Mouse (Mus musculus) adrenal gland, postnatal 4 days (tissue): Measurements from ENCODE around the gene Ephx3. TPM values are rescaled to one million over a fixed set of nuclear protein-coding genes. Genes with fewer than 3 reads are reported as not detected.

Experiments
- DNase-seq, 2 experiments: peaks; one replicate each; pipeline ENCODE4 v3.0.0; 2021 to 2022; ENCODE audit warnings: low spot score in 2 of 2, mixed read lengths in 2 of 2
- total RNA-seq, 2 experiments: library from RNA; stranded (reverse); gene quantifications; 2 replicates each; pipeline ENCODE4 v1.2.3; 2021

Ephx3 gene
- total RNA-seq, 2 experiments from 2014 or later, result 0.28 TPM; not detected in 1

- DNase-seq, result no peak
Measured at GRCm38 (mm10) chr17:32176919-32177318, 12.4 kb downstream of the Ephx3 start.

DNA sequence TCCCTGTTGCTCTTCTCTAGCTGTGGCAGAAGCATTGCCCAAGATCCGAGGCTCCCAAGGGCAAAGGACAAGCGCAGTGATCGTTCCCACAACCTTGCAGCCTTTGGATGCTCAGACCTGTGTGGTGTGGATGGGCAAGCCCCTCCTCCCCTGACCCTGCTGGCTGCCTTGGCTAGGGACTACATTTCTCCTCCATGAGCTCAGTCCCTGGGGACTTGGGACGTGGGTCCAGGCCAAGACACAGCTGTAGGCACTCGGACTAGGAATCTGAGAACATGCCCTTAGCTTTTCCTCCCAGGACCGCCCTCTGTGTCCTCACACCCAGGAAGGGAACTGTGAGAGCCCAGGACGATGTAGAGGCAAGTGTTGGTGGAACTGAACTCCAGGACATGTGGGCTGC, 16.2 kb downstream of the Ephx3 start:
- no peak for DNase-seq

DNA sequence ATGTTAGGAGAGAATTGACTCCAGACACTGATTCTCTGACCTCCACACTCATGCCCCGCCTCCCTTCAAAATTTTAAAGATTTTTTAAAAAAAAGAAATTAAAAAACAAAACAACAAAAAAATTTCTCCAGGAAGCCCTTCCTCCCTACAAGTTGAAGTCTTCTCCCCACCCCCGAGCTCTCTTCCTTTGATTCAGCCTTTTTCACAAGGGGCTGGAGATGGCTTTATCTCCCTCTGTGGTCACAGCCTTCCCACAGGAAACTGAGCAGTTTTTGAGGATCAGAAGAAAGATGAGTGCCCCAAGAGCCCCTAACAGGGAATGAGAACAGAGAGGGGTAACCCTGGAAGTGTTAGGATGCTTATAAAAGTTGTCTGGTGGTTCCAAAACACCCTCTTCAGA, 16.9 kb downstream of the Ephx3 start:
- DNase-seq, result no peak

- no peak for DNase-seq
Measured at GRCm38 (mm10) chr17:32169518-32170225, 19.7 kb downstream of the Ephx3 start.

GRCm38 (mm10) chr17:32166687-32167086, 22.7 kb downstream of the Ephx3 start, which contains the start of gene Notch3:
Notch3 (minus strand) TSS chr17:32166852.
- DNase-seq, result no peak

DNA sequence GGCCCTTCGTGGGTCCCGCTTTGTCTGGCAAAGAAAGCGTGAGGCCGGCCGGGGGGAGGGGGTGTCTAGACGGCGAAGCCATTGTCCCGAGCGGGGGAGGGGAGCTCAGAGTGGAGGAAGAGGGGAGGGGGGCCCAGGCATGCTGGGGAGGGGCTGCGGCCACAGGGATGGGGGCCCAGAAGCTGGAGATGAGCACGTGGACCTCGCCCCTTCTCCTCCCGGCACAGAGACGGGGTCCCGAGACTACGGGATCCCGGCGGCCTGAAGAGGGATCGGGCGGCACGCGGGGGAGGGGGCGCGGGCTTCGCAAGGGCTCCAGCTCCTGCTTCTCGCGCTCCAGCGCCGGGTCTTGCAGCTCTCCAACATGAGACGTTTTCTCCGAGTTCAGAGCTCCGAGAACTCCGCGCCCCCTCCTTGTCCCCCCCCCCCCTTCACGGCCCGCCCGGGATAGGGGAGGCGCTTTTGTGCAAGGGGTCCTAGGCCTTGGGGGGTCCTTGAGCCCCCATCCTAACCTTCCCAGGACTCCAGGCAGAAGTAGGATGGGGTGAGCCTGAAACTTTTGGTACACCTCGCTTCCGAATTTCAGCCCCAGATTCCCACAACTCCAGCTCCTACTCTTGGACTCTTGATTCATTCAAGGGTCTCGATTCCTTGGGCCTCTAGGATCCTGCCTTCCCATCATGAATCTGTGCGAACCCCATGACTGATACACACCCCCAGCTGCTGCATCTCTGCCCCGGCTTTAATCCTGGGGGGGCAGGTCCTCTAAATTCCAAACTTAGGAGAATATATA, 23.4 kb downstream of the Ephx3 start:
- no peak for DNase-seq

- DNase-seq, result no peak
Measured at GRCm38 (mm10) chr17:32165266-32165802, 24.0 kb downstream of the Ephx3 start.

DNA sequence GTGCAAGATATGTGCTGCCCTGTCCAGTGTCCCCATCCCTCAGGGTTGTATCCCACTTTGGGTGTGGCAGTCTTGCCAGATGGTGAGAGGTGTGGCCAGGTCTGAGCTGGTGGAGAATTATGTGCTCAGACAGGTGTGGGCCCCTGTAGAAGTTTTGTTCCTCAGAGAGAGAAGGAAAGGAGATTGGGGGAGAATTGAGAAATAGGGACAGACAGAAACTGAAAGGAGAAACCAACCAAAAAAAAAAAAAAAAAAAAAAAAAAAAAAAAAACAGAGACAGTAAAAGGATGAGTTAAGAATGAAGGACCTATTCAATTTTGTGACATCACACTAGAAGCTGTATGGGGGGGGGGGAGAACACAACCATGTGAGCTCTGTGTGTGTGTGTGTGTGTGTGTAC, 24.6 kb downstream of the Ephx3 start:
- DNase-seq, result no peak

DNA sequence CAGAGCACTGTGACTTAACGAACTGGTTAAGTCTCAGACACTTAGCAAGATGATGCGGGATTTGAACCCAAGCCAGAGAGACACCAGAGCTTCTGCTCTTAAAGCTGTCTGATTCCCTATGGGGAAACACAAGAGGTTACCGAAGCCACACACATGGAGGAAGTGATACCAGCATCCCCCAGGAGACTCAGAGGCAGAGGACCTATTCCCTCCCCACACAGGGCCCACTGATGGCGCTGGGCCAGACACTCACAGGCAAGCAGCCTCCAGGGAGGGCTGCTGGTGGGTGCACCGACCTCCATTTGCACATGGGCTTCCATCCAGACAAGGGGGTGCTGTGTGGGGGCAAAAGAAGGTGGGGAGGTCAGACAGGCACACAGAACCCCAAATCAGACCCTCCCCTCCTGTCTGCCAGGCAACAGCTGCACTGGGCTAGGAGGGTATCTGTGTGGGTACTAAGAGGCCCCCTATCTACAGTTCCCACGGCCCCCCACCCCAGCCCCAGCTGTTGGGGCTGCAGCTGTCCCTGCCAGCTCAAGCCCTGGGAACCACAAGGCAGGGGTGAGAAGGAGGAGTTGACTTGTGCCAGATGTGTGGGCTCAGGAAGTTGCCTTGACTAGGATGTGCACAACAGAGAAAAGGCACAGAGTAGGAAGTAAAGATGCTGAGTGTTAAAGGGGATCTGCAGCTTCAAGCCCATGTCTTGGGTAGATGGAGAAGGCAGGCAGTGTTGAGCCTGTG, 25.3 kb downstream of the Ephx3 start:
- no peak for DNase-seq

DNA sequence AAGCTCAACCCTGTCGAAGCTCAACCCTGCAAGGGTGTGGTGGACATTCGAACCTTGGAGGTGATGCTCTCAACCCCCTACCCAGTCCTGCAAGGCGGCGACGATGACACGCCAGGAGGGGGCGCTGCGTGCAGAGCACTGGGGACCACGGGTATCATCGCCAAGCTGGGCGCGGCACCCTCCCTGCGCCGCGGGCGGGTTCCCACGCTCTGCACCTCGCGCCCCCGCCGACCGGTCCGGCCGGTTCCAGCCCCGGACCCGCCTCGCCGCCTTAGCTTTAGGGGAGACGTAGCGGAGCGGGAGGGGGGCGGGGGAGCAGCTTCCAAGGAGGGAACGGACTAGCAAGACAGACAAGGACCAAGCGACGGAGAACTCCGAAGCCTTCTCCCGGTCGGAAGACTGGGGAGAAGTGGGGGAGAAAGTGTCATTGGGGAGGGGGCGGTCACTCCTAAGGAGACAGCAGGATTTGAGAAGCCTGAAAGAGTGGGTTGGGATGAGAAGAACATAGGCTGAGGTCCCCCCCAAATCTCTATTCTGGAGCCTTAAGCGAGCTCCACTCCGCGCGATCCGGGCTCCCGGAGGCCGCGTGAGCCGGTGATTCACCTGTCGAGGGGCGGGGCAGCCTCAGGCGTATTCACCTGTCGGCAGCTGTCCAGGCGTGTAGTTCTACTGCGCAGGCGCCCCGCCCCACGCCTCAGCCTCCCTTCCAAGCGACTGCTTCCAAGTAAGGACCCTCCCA, 27.1 kb downstream of the Ephx3 start:
- DNase-seq, result no peak

DNA sequence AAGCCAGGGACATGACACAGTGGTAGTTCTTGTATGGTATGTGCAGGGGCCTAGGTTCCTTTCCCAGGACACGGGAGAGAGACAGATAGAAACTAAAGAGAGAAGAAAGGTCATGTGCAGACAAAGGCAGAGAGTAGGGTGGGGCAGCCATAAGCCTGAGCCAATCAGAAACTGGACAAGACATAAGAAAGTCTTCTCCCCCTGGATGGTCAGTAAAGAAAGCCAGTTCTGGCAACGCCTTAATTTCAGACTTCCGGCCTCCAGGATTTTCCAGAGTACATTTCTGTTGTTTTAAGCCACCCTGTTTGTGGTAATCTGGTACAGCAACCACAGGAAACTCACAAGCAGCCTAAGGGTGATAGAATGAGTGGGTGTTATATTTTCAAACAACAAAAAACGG, 28.5 kb downstream of the Ephx3 start:
- no peak for DNase-seq

DNA sequence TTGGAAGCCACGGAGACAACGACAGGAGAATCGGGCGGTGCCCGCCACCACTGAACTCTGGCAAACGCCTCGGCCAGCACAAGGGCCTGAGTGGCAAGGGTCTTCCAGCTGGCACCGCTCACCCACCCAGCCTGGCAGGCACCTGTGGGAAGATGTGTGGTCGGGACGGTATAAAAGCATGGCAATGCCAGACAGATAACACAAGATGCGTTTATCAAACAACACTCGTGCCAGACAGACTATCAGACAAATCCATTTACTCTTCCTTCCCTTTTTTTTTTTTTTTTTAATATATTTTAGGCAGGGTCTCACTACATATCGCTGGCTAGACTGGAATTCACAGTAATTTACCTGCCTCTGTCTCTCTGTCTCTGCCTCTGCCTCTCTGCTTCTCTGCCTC, 30.5 kb downstream of the Ephx3 start:
- no peak for DNase-seq

DNA sequence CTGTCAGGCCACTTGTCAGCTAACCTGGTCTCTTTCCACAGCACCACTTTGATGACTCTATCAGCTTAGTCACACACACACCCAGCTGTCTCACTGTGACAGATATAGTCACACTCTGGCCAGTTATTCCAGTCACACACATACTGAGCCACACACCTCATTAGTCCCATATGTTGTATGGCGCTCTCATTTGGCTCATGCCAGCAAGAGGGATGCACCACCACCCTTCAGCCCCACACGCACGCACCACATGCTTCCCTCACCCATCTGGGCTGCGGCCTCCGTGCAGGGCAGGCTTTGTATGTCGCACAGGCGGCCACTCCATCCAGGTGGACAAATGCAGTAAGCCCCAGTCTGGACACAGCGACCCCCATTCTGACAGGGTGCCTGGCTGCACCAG, 42.6 kb downstream of the Ephx3 start:
- DNase-seq, result no peak

GRCm38 (mm10) chr17:32142907-32143854, 46.2 kb downstream of the Ephx3 start:
- DNase-seq, result peak; percentile 80 to 82

DNA sequence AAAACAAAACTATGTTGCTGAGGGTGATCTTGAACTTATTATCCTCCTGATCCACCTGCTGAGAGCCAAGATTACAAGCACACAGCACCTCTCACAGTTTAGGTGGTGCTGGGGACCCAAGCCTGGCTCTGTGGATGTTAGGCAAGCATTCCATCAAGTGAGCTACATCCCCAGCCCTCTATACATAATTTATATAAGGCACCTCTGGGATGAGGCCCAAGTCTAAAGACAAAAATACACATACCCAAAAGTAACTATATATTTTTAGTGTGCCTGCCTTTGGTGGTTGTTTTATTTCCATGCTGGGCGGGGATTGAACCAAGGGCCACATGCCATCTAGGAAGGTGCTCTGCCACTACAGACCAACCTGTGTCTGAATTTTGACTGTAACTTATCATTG, 47.1 kb downstream of the Ephx3 start:
- DNase-seq, result no peak

Other genes starting within 250 kb of the Ephx3 start
- gene Rrp1b, start 153.4 kb downstream of the Ephx3 start, total RNA-seq, result 10 to 100 TPM; 29.2 to 35.3 TPM
- 1 to 10 TPM; 1.9 TPM for gene Hsf2bp, start 153.2 kb downstream of the Ephx3 start, total RNA-seq
- 10 to 100 TPM; 24.4 to 26.7 TPM for gene Notch3, start 22.7 kb downstream of the Ephx3 start, total RNA-seq
- 100 to 1,000 TPM; 119 to 139 TPM for gene Brd4, start 95.2 kb upstream of the Ephx3 start, total RNA-seq
- 100 to 1,000 TPM; 129 to 130 TPM for gene Akap8, start 131.7 kb upstream of the Ephx3 start, total RNA-seq
- 100 to 1,000 TPM; 157 to 160 TPM for gene Akap8l, start 161.1 kb upstream of the Ephx3 start, total RNA-seq
- 10 to 100 TPM; 66.5 to 71.9 TPM for gene Wiz, start 199.9 kb upstream of the Ephx3 start, total RNA-seq
- 1 to 10 TPM in 1 of 2 experiments, under 1 TPM in 1; 0.96 to 1.5 TPM for gene Rasal3, start 214.0 kb upstream of the Ephx3 start, total RNA-seq
- gene Pglyrp2, start 234.6 kb upstream of the Ephx3 start, total RNA-seq, result 10 to 100 TPM in 1 of 2 experiments, under 1 TPM in 1; 0.31 to 10.5 TPM